Mouse (Mus musculus): ENCODE data around the gene Ccdc28a. TPM values are rescaled to one million over a fixed set of nuclear protein-coding genes. Genes with fewer than 3 reads are reported as not detected.

Gene Ccdc28a
- polyA plus RNA-seq, 1 experiment = 25.0 TPM

GRCm38 (mm10) chr10:18197206-18197979 lies 37.4 kb downstream of the Ccdc28a start:
- peak; percentile 75 for DNase-seq (ENCODE audit: low read depth, low spot score)

GRCm38 (mm10) chr10:18194737-18195141 lies 40.1 kb downstream of the Ccdc28a start:
- DNase-seq (ENCODE audit: low read depth, low spot score) = peak; percentile 37

More at GRCm38 (mm10) chr10:18197206-18197979, 37.4 kb downstream of the Ccdc28a start:
- WGBS = 39% methylated on average over 14 of the region's 14 CpGs

GRCm38 (mm10) chr10:18194156-18194555 lies 40.6 kb downstream of the Ccdc28a start:
- no peak for DNase-seq (ENCODE audit: low read depth, low spot score)
- 71% methylated on average over 11 of the region's 11 CpGs for WGBS

More at GRCm38 (mm10) chr10:18194737-18195141, 40.1 kb downstream of the Ccdc28a start:
- WGBS = 33% methylated on average over 14 of the region's 14 CpGs

- no peak for DNase-seq (ENCODE audit: low read depth, low spot score)
- 78% methylated on average over 11 of the region's 11 CpGs for WGBS
Observed at GRCm38 (mm10) chr10:18193221-18193620, 41.6 kb downstream of the Ccdc28a start.

GRCm38 (mm10) chr10:18191706-18192105 lies 43.1 kb downstream of the Ccdc28a start:
- DNase-seq (ENCODE audit: low read depth, low spot score) = no peak

GRCm38 (mm10) chr10:18189498-18189897 lies 45.3 kb downstream of the Ccdc28a start:
- no peak for DNase-seq (ENCODE audit: low read depth, low spot score)
- 88% methylated on average over 4 of the region's 4 CpGs for WGBS

More at GRCm38 (mm10) chr10:18191706-18192105, 43.1 kb downstream of the Ccdc28a start:
- 15% methylated on average over 8 of the region's 8 CpGs for WGBS

- WGBS = 86% methylated on average over 6 of the region's 6 CpGs
- no peak for DNase-seq (ENCODE audit: low read depth, low spot score)
Observed at GRCm38 (mm10) chr10:18188564-18188963, 46.2 kb downstream of the Ccdc28a start.

GRCm38 (mm10) chr10:18182246-18182645 lies 52.6 kb downstream of the Ccdc28a start:
- 79% methylated on average over 5 of the region's 5 CpGs for WGBS
- DNase-seq (ENCODE audit: low read depth, low spot score) = no peak

- no peak for DNase-seq (ENCODE audit: low read depth, low spot score)
- 35% methylated on average over 2 of the region's 2 CpGs for whole genome bisulfite sequencing
Observed at GRCm38 (mm10) chr10:18177304-18177703, 57.5 kb downstream of the Ccdc28a start.

GRCm38 (mm10) chr10:18176722-18177121 lies 58.1 kb downstream of the Ccdc28a start:
- WGBS = 92% methylated on average over 7 of the region's 7 CpGs

GRCm38 (mm10) chr10:18175087-18175486 lies 59.7 kb downstream of the Ccdc28a start:
- DNase-seq (ENCODE audit: low read depth, low spot score) = no peak
- 85% methylated on average over 6 of the region's 6 CpGs for WGBS

More at GRCm38 (mm10) chr10:18176722-18177121, 58.1 kb downstream of the Ccdc28a start:
- DNase-seq (ENCODE audit: low read depth, low spot score) = no peak

Other genes starting within 250 kb of the Ccdc28a start
- 17.3 and 23.6 TPM in 2 replicates for gene Abracl, start 211.7 kb downstream of the Ccdc28a start, polyA plus RNA-seq (2012; rRNA removed)
- gene Reps1, start 179.1 kb downstream of the Ccdc28a start, polyA plus RNA-seq (2012; rRNA removed) = 22.1 and 25.5 TPM in 2 replicates
- not detected in 2 replicates for gene Ect2l, start 24.1 kb downstream of the Ccdc28a start, polyA plus RNA-seq (2012; rRNA removed)
- gene Nhsl1, start 84.0 kb upstream of the Ccdc28a start, polyA plus RNA-seq (2012; rRNA removed) = 20.9 and 45.0 TPM in 2 replicates

Measured in large intestine, adult 2 months (tissue).